Mouse (Mus musculus) hindbrain, postnatal 0 days (tissue): ENCODE results near the gene Endov. TPM values are rescaled to one million over a fixed set of nuclear protein-coding genes. Genes with fewer than 3 reads are reported as not detected.

Experiments used
- ATAC-seq: fragments of 200-750 bp; cut with Nextera tagmentation; 2 replicates; pipeline ENCODE4 v1.8.0; 2017; ENCODE audit warnings: mild to moderate bottlenecking, moderate TSS enrichment, moderate library complexity
- DNase-seq: peaks from one replicate; pipeline ENCODE4 v3.0.0-alpha.2; 2015; ENCODE audit warnings: low spot score
- H3K27ac ChIP-seq: fragments of 300-500 bp; sonication (generic); 2 replicates; pipeline ENCODE4 v1.5.1; 2014; ENCODE audit warnings: mild to moderate bottlenecking
- H3K27me3 ChIP-seq: fragments of 300-500 bp; sonication (generic); 2 replicates; pipeline ENCODE4 v1.6.1; 2014; ENCODE audit warnings: low read length, mixed read lengths; ENCODE audit not compliant: insufficient read depth
- H3K36me3 ChIP-seq: fragments of 300-500 bp; sonication (generic); 2 replicates; pipeline ENCODE4 v1.6.1; 2014; ENCODE audit warnings: low read length, mixed read lengths; ENCODE audit not compliant: insufficient read depth
- H3K4me1 ChIP-seq: fragments of 300-500 bp; sonication (generic); 2 replicates; pipeline ENCODE4 v1.6.1; 2014; ENCODE audit warnings: antibody characterized with exemption, low read length, mixed read lengths; ENCODE audit not compliant: insufficient read depth
- H3K4me2 ChIP-seq: fragments of 300-500 bp; sonication (generic); 2 replicates; pipeline ENCODE4 v1.6.1; 2014; ENCODE audit warnings: low read depth, mild to moderate bottlenecking, low read length, moderate library complexity, mixed read lengths
- H3K4me3 ChIP-seq: fragments of 300-500 bp; sonication (generic); 2 replicates; pipeline ENCODE4 v1.5.1; 2014; ENCODE audit warnings: low read length
- H3K9ac ChIP-seq: fragments of 300-500 bp; sonication (generic); replicated peaks from 2 replicates; pipeline ENCODE4 v1.6.1; 2014; ENCODE audit warnings: mild to moderate bottlenecking, low read length, moderate library complexity, mixed read lengths
- H3K9me3 ChIP-seq: fragments of 300-500 bp; sonication (generic); 2 replicates; pipeline ENCODE4 v1.6.1; 2016; ENCODE audit warnings: low read length, mixed read lengths
- CTCF ChIP-seq: IDR thresholded peaks from 2 replicates; pipeline ENCODE4 v1.5.1; 2016; ENCODE audit warnings: antibody characterized with exemption, control low read depth, low read depth
- WGBS: fragments of 180-500 bp; shearing (Covaris S2); extraction: QIAGEN DNeasy Blood & Tissue Kit; methylation state at CpG from one replicate; pipeline ENCODE4 v1.1.7; 2014; 5-methylcytosine and 5-hydroxymethylcytosine counted together
- polyA plus RNA-seq: library from polyadenylated mRNA; unstranded; fragments of >200 nt; fragmentation: Nextera tagmentation; extraction: Ambion mirVana; gene quantifications from 2 replicates; pipeline ENCODE4 v1.2.1, GENCODE M21; 2015
- total RNA-seq: library from RNA; depleted of rRNA; stranded (reverse); fragments of >200 nt; gene quantifications from 2 replicates; pipeline ENCODE4 v1.2.3, GENCODE M21; 2014

Endov gene
- total and polyA plus RNA-seq, 2 experiments from 2014 or later = 12.8 to 39.9 TPM

- WGBS = 29% methylated on average over 14 of the region's 14 CpGs
- no peaks in the 10 kb centered on the region; the same call in 1 of the 2 replicates for H3K4me1 ChIP-seq
- no peak overlapping the region for H3K4me2 ChIP-seq
- H3K36me3 ChIP-seq = no peaks in the 10 kb centered on the region; the same call in 1 of the 2 replicates
- H3K27ac ChIP-seq = no peak overlapping the region
- no peak overlapping the region for H3K4me3 ChIP-seq
- no peak overlapping the region for H3K9ac ChIP-seq
- DNase-seq (no peak), ATAC-seq (no peak)
- no peaks in the 10 kb centered on the region for H3K9me3 ChIP-seq
- H3K27me3 ChIP-seq = no peaks in the 10 kb centered on the region
- no peak for TF ChIP-seq CTCF
Measured at GRCm38 (mm10) chr11:119539944-119540343, 48.8 kb downstream of the Endov start.

DNA sequence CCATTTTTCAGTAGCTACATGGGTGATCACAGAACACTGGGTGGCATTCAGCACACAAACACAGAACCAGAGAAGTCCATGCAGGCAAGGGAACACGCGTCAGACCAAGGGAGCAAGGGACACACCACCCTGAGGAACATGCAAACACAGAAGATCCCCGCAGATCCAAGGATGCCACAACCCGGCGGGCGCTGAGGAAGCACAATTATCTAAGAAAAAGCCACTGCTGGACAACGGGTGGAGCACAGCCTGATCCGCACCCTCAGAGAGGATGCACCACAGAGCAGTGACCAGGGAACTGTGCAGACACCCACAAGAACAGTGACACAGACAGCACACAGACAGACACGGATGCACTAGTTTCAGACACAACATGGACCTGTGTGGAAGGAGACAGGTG is 49.4 kb downstream of the Endov start:
- Histone ChIP-seq H3K4me2 (no peak overlapping the region), H3K36me3 (no peaks in the 10 kb centered on the region; the same call in 1 of the 2 replicates), H3K9me3 (no peaks in the 10 kb centered on the region), H3K4me1 (no peaks in the 10 kb centered on the region; the same call in 1 of the 2 replicates), H3K27ac (no peak overlapping the region), H3K27me3 (no peaks in the 10 kb centered on the region), H3K4me3 (no peak overlapping the region), H3K9ac (no peak overlapping the region)
- 74% methylated on average over 9 of the region's 9 CpGs for WGBS
- no peak for TF ChIP-seq CTCF
- no peak for ATAC-seq
- no peak for DNase-seq

- DNase-seq (no peak), ATAC-seq (no peak)
- Histone ChIP-seq H3K4me2 (no peak overlapping the region), H3K9me3 (no peaks in the 10 kb centered on the region), H3K36me3 (no peaks in the 10 kb centered on the region; the same call in 1 of the 2 replicates), H3K9ac (no peak overlapping the region; the same call in 1 of the 2 replicates), H3K27me3 (no peaks in the 10 kb centered on the region), H3K27ac (no peak overlapping the region), H3K4me3 (no peak overlapping the region), H3K4me1 (peaks cover under 1% of the 10 kb centered on the region; the same call in 1 of the 2 replicates)
- no peak for TF ChIP-seq CTCF
- 77% methylated on average over 9 of the region's 9 CpGs for WGBS
Measured at GRCm38 (mm10) chr11:119541082-119541481, 49.9 kb downstream of the Endov start.

DNA sequence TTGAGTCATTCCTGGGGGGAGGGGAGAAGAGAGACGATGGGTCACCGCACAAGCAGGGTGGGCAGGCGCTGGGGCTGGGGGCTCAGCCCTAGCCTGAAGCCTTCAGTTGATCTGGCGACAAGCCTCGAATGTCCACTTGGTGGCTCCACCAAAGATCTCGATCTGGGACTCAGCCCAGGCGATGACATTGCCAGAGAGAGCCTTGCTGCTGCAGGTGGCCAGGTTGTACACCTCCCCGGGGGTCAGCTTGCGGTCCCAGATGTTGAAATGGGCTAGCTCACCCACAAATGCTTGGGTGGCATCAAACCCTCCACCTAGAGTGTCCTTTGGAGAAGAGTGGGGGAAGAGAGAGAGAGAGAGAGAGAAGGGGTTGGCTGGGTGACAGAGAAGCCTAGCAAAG is 51.2 kb downstream of the Endov start:
- Histone ChIP-seq H3K36me3 (no peaks in the 10 kb centered on the region; the same call in 1 of the 2 replicates), H3K27ac (no peak overlapping the region), H3K9me3 (no peaks in the 10 kb centered on the region), H3K9ac (no peak overlapping the region), H3K4me3 (no peak overlapping the region), H3K4me1 (peaks cover 6% of the 10 kb centered on the region; the same call in 1 of the 2 replicates), H3K27me3 (no peaks in the 10 kb centered on the region), H3K4me2 (no peak overlapping the region)
- DNase-seq (no peak), ATAC-seq (no peak)
- peak; percentile 38; the same call in 1 of the 2 replicates for TF ChIP-seq CTCF
- WGBS = 55% methylated on average over 9 of the region's 9 CpGs

GRCm38 (mm10) chr11:119542886-119543285 is 51.7 kb downstream of the Endov start:
- H3K9me3 ChIP-seq = no peaks in the 10 kb centered on the region
- H3K4me3 ChIP-seq = no peak overlapping the region
- no peak for TF ChIP-seq CTCF
- no peaks in the 10 kb centered on the region for H3K27me3 ChIP-seq
- no peaks in the 10 kb centered on the region; the same call in 1 of the 2 replicates for H3K36me3 ChIP-seq
- DNase-seq (no peak), ATAC-seq (no peak)
- H3K9ac ChIP-seq = no peak overlapping the region
- H3K4me2 ChIP-seq = no peak overlapping the region
- peaks cover 8% of the 10 kb centered on the region; the same call in 1 of the 2 replicates for H3K4me1 ChIP-seq
- WGBS = 71% methylated on average over 5 of the region's 5 CpGs
- H3K27ac ChIP-seq = no peak overlapping the region

DNA sequence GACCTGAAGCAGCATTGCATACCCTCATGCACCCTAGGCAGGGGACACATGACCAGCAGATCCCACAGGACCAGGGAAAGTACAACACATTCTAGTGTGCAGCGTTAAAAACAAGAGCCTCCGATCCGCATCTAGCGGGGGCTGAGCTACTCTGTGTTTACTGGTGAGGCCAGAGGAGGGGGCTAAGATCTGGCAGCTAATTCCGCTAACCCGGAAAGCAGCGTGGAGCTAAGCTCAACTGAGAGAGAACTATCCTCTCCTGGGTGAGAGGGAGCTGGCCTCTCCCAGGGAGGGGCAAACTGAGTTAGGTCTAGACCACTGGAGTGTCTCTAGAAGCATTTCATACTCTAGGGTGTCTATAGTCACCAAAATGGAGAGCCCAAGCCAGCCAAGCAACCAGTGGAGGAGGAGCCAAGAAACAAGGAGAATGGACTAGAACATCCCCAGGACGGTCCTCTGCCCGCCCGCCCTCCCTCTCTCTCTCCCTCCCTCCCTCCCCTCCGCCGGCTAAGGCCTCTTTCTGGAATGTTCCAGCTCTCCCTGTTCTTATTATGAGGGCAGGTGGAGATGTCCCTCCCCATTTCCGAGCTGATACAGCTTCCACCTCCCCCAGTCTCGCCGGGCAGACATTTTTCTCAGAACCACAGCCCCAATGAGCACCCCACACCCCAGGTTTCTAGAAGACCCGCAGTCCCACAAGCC is 52.8 kb downstream of the Endov start:
- no peak for TF ChIP-seq CTCF
- peaks cover 18% of the 10 kb centered on the region; the same call in 1 of the 2 replicates for H3K4me1 ChIP-seq
- H3K9ac ChIP-seq = no peak overlapping the region
- WGBS = 51% methylated on average over 16 of the region's 16 CpGs
- H3K4me2 ChIP-seq = peak overlapping the region; percentile 97
- H3K27me3 ChIP-seq = no peaks in the 10 kb centered on the region
- peak overlapping the region; percentile 59; the same call in 1 of the 2 replicates for H3K4me3 ChIP-seq
- no peak for ATAC-seq
- DNase-seq = no peak
- no peaks in the 10 kb centered on the region; the same call in 1 of the 2 replicates for H3K36me3 ChIP-seq
- no peak overlapping the region for H3K27ac ChIP-seq
- H3K9me3 ChIP-seq = no peaks in the 10 kb centered on the region
